Mouse (Mus musculus) kidney, adult 2 months (tissue): ENCODE measurements around the gene Ccdc171.

Experiments used
- CTCF ChIP-seq: fragments of 200-500 bp; conservative IDR thresholded peaks from 2 replicates; pipeline ENCODE4 v1.5.1; 2011; ENCODE audit warnings: low read depth, mild to moderate bottlenecking, control low read depth, low read length, moderate library complexity, mixed read lengths; ENCODE audit not compliant: insufficient read depth, insufficient read length
- POLR2A ChIP-seq: fragments of 200-500 bp; IDR thresholded peaks from one replicate; pipeline ENCODE4 v1.6.1; 2011; ENCODE audit warnings: low read depth, low read length, control low read depth

GRCm38 (mm10) chr4:83512217-83512616, 13.1 kb upstream of the Ccdc171 start:
- TF ChIP-seq POLR2A (no peak), CTCF (no peak)
